Mouse (Mus musculus) G1E (cell line): ENCODE results near the gene Npr3.

Source experiments
- CTCF ChIP-seq: IDR thresholded peaks from 2 replicates; pipeline ENCODE4 v1.5.1; 2012; ENCODE audit warnings: low read depth, low read length, inconsistent platforms, mixed read lengths
- GATA1 ChIP-seq: IDR thresholded peaks from 2 replicates; pipeline ENCODE4 v1.6.1; 2012; ENCODE audit warnings: borderline replicate concordance, low read length, inconsistent platforms, mixed read lengths
- TAL1 ChIP-seq: conservative IDR thresholded peaks from 2 replicates; pipeline ENCODE4 v1.6.1; 2012; ENCODE audit warnings: low read depth, low read length, inconsistent platforms, mixed read lengths

GRCm38 (mm10) chr15:11858411-11858810 lies 48.7 kb downstream of the Npr3 start:
- TF ChIP-seq TAL1 (no peak), GATA1 (no peak), CTCF (no peak)
